Mouse (Mus musculus) stomach, postnatal 0 days (tissue): ENCODE data around the gene Stim1.

Source experiments
- CTCF ChIP-seq: IDR thresholded peaks from 2 replicates; pipeline ENCODE4 v1.5.1; 2016; ENCODE audit warnings: antibody characterized with exemption, low read depth, mild to moderate bottlenecking, moderate library complexity
- EP300 ChIP-seq: optimal IDR thresholded peaks from 2 replicates; pipeline ENCODE3; 2016; ENCODE audit warnings: antibody characterized with exemption

DNA sequence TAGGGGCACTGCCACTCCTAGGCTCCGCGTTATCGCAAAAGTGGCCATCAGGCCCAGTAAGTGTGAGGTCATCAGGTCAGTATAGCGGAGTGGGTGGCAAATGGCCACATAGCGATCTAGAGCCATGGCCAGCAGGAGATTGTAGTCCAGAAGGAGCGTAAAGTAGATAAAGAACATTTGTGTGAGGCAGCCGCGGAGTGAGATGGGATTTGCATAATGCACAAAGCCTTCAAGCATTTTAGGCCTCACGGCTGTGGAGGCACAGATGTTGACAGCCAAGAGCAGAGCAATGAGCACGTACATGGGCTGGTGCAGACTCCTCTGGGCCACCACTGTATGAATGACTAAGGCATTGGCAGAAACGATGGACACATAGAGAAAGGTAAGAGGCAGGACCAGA is 209.8 kb downstream of the Stim1 start:
- TF ChIP-seq EP300 (no peak), CTCF (0 out of 2 replicates have a peak, but pooled peaks have one; percentile 20)
